Mouse (Mus musculus) left cerebral cortex, postnatal 14 days (tissue): Measurements from ENCODE around the gene Ppp1r14d. TPM values are rescaled to one million over a fixed set of nuclear protein-coding genes. Genes with fewer than 3 reads are reported as not detected.

ENCODE experiments used
- DNase-seq, 2 experiments: peaks; one replicate each; pipeline ENCODE4 v3.0.0; 2021 to 2022; ENCODE audit warnings: low spot score in 2 of 2, mixed read lengths in 1 of 2
- intact Hi-C: fragments of 180-260 bp; cut with DNase I; formaldehyde crosslinking; loops from one replicate; pipeline ENCODE4 v1.15.1; 2025
- long read RNA-seq, 2 experiments: library from polyadenylated mRNA; stranded (forward); transcript quantifications; one replicate each; pipeline ENCODE4 v2.0.0; 2021
- total RNA-seq, 2 experiments: library from RNA; stranded (reverse); gene quantifications; 2 replicates each; pipeline ENCODE4 v1.2.3; 2021

Ppp1r14d gene
- total RNA-seq: not detected
- long read RNA-seq, experiment 1: 0 reads
- long read RNA-seq, experiment 2: 0 reads

DNA sequence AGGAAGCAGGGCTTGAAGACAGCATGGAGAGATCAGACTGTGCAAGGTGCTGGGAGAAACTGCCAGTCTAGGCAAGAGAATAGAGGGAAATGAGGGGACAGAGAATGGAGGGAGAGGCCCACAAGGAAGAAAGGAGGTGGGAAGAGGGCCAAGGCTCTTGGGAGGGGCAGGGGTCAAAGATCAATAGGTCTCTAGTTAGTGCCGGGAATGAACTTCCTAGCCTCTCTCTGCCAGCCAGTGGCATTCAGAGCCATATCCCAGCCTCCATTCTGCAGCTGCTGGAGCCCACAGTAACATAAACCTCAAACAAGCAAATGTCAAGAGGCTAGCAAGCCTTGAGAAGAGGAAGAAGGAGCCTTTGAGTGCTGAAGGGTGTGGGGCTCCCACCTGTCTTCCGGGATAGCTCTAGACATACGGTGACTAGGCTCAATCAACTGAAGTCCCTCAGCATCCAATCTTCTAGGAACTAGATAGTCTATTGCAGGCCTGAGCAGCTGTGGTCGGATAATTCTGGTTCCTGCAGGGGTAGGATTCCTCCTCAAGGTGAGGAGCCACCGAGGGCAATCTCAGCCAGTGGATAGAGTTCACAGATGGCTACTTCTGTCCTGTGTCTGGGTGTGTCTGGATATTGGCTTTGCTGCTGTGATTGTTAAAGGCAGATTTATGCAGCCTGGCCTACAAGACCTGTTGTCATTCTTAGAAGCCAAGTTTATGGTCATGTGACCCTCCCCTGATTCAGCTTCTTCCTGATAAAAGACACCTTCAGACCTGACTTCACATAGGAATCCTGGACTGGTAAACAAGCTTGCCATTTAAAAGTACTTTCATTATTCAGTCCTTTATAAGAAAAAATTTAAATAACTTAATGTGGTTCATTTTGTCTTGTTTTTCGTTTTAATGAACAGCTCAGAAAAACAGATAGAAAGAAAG is at the start of gene Ppp1r14d:
Ppp1r14d (minus strand) TSS at position 132 of the 930 bp plus-strand sequence.
- intact Hi-C loops: no loop called here
- DNase-seq: no peak

GRCm38 (mm10) chr2:119277810-119278209 is 48.1 kb upstream of the Ppp1r14d start:
- DNase-seq: no peak
- intact Hi-C loops: no loop called here

DNA sequence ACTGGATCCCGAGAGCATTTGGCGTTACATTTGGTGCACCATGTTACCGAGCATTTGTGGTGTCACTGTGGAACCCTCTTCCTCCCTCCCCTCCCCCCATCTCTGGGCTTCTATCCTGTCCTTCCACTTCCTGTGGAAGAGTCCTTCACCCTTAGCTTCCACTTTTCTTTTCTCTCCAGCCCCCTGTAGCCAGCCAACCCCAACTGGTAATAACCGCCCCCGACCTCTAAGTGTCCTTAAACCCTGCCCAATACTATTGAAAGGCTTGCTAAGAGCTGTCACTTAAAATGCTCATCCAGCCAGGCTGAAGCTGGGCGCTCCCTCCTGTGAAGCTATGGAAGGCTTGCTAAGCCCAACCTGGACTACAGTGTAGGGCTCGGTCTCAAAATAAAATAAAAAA is 47.2 kb upstream of the Ppp1r14d start:
- DNase-seq: no peak
- intact Hi-C loops: no loop called here

GRCm38 (mm10) chr2:119274126-119274525 is 44.4 kb upstream of the Ppp1r14d start:
- no peak for DNase-seq
- intact Hi-C loops: no loop called here

DNA sequence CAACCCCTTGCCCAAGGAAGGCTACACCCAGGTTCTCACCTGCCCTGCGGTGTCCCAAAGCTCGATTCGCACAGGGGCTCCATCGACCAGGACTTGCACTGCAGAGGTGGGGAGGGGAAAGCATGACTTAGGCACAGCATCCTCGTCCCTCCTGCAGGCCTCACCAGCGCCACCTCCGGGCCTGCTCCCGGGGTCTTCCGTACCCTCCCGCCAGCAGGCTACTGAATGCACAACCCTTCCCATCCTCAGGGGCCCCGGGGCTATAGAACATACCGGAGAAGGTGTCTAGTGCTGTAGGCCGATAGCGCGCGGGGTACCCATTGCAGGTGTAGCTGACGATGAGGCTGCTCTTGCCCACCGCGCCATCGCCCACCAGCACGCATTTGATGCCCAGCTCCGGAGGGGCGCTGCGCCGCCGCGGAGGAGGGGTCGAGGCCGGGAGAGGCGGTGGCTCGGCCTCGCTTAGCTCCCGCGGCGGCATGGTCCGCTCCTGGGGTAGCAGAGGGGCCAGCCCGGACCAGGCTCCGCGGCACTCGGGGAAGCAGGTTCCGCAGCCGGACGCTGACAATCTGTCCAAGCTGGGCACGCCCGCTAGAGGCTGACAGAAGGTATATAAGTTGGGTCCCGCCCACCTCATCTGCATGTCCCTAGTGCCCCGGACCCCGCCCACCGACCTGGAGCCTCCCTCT is 41.1 kb upstream of the Ppp1r14d start, which contains the start of gene Rhov:
Rhov (minus strand) TSS at position 630 of the 689 bp plus-strand sequence.
- DNase-seq: peak; percentile 49 to 65
- intact Hi-C loops: no loop called here

GRCm38 (mm10) chr2:119270286-119270642 is 40.6 kb upstream of the Ppp1r14d start:
- intact Hi-C loops: no loop called here
- DNase-seq: no peak

DNA sequence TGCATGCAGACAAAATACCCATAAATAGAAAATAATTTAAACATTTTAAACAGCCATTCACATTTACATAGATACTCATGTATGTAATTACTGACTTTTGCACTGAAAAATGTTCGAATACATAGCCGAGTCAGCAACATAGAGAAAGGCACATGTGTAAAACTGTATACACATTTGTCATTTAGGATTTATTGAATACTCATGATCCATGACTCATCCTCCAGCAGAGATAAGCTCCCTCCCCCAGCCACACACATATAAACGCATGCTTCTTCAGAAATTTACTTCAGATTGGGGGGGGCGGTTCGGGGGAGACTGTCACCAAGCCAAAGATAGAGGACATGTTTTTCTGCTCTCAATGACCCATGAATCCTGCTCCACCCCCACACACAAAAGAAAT is 34.1 kb upstream of the Ppp1r14d start:
- intact Hi-C loops: no loop called here

GRCm38 (mm10) chr2:119262978-119263377 is 33.3 kb upstream of the Ppp1r14d start:
- intact Hi-C loops: no loop called here
- DNase-seq: no peak

More for the DNA sequence above, 34.1 kb upstream of the Ppp1r14d start:
- DNase-seq: no peak

GRCm38 (mm10) chr2:119261326-119261725 is 31.6 kb upstream of the Ppp1r14d start:
- no peak for DNase-seq
- intact Hi-C loops: no loop called here

DNA sequence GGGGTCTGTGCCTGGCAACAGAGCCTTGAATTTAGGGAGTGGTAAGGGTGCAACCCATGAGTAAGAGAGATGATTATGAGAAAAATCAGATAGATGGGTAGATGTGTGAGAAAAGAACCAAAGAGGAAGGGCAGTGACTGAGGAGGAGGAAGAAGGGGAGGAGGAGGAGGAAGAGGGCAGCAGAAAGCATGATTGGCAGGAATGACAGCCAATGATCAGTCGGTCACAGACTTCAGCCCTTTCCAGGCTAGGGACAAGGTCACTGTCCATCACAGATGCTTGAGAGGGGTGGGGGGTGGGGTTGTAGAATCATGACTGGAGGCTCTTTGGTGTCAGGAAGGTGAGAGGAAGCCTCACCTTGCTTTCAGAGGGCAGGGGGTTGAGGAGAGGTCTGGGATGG is 30.8 kb upstream of the Ppp1r14d start:
- no peak for DNase-seq
- intact Hi-C loops: no loop called here

GRCm38 (mm10) chr2:119254976-119255375 is 25.3 kb upstream of the Ppp1r14d start:
- intact Hi-C loops: no loop called here
- DNase-seq: no peak

- intact Hi-C loops: loop anchor here (2.0 kb wide), 1 partner anchor 38 kb away; the partner anchor contains the start of gene Vps18
- DNase-seq: peak; percentile 60 to 79
These were observed 21.2 kb upstream of the Ppp1r14d start for GRCm38 (mm10) chr2:119250826-119251478.

DNA sequence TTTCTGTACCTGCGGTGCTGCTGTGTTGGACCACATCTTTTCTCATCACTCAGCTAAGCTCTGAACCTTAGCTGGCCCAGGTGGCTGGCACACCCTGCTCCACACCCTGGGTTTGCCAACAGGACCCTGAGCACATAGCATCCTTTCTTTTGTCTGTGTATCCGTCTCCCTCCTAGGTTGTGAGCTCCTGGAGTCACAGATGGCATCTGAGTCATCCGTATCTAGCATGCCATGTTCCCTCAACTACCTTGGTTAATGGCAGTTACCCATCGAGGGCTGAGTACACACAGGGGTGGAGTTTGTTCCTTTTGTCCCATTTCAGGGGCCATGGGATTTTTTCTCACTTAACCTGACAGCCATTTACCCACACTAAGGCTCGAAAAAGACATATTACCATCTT is 20.7 kb upstream of the Ppp1r14d start:
- DNase-seq: no peak
- intact Hi-C loops: loop anchor here (2.0 kb wide), 1 partner anchor 38 kb away; the partner anchor contains the start of gene Vps18

- intact Hi-C loops: loop anchor here (2.0 kb wide), 1 partner anchor 39 kb away; the partner anchor contains the start of gene Vps18
These were observed 19.9 kb upstream of the Ppp1r14d start for GRCm38 (mm10) chr2:119249592-119250061.

GRCm38 (mm10) chr2:119247904-119248303 is 18.2 kb upstream of the Ppp1r14d start:
- peak; percentile 17 to 46 for DNase-seq

More at GRCm38 (mm10) chr2:119249592-119250061, 19.9 kb upstream of the Ppp1r14d start:
- DNase-seq: no peak

GRCm38 (mm10) chr2:119245246-119245645 is 15.5 kb upstream of the Ppp1r14d start:
- DNase-seq: no peak
- intact Hi-C loops: no loop called here

More at GRCm38 (mm10) chr2:119247904-119248303, 18.2 kb upstream of the Ppp1r14d start:
- intact Hi-C loops: no loop called here

- no peak for DNase-seq
- intact Hi-C loops: no loop called here
These were observed 12.8 kb upstream of the Ppp1r14d start for GRCm38 (mm10) chr2:119242548-119242947.

DNA sequence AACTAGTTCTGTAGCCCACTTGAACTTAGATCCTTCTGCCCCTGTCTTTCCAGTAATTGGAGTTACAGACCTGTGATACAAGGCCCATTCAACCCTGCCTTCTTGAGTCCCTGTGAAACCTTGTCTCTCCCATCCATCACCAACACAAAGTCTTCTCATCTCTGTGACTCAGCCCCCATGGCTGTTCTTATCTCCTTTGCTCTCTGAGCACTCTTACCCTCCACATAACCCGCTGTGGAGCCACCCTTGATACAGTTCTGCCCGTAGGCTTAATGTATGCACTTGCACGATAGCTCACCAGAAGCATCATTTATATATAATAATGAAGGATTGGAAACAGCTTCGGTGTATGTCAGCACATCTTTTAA is 11.1 kb upstream of the Ppp1r14d start:
- intact Hi-C loops: no loop called here
- no peak for DNase-seq

GRCm38 (mm10) chr2:119240075-119240818 is 10.5 kb upstream of the Ppp1r14d start:
- DNase-seq: no peak
- intact Hi-C loops: no loop called here
